Mouse (Mus musculus): ENCODE data around the gene Actl6b. TPM values are rescaled to one million over a fixed set of nuclear protein-coding genes. Genes with fewer than 3 reads are reported as not detected.

Actl6b gene
- polyA plus RNA-seq, 2 experiments, result not detected

DNA sequence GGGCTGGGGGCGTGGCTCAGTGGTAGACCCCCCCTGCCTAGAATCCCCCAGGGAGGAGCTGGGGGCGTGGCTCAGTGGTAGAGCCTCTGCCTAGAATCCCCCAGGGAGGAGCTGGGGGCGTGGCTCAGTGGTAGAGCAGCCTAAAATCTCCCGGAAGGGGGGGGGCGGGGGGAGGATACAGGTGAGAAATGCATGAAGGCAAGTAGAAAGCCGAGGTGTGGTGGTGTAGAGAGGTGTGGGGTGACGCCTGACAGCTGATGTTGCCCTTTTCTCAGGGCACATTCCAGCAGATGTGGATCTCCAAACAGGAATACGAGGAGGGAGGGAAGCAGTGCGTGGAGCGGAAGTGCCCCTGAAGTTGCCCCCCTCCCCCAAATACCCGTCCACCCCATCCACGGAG is 15.7 kb downstream of the Actl6b start:
- H3K4me3 ChIP-seq (ENCODE audit: insufficient read depth in 1 of 2, low read depth in 2 of 2, low read length in 2 of 2), result peak overlapping the region in 1 of 2 experiments; percentile 29; a peak in 1 of 4 replicates
- no peak overlapping the region for H3K27ac ChIP-seq
- peaks cover 5% of the 10 kb centered on the region for H3K36me3 ChIP-seq (replicated peaks; ENCODE audit: control insufficient read depth, insufficient read depth, low read depth)
- peak overlapping the region; percentile 94 for H3K4me2 ChIP-seq (ENCODE audit: low read depth)
- no peak overlapping the region for H3K9ac ChIP-seq (replicated peaks)
- ATAC-seq (ENCODE audit: insufficient read depth), result no peak
- no peaks in the 10 kb centered on the region for H3K27me3 ChIP-seq (ENCODE audit: control insufficient read depth, insufficient read depth, low read length)
- peaks cover 16 to 39% of the 10 kb centered on the region in 2 experiments for H3K4me1 ChIP-seq (replicated peaks; ENCODE audit: control insufficient read depth in 2 of 2, insufficient read depth in 2 of 2, low read length in 1 of 2)
- WGBS (ENCODE audit: insufficient replicate concordance), result 56% methylated on average over 12 of the region's 12 CpGs
- H3K9me3 ChIP-seq (ENCODE audit: control insufficient read depth, low read length), result no peaks in the 10 kb centered on the region
- DNase-seq (ENCODE audit: low read depth in 3 of 3, low spot score in 3 of 3), result no peak
- TF ChIP-seq EP300 (IDR thresholded peaks at IDR 0.05; ENCODE audit: low read depth) (no peak), CTCF (IDR thresholded peaks at IDR 0.05; ENCODE audit: low read depth) (no peak)

DNA sequence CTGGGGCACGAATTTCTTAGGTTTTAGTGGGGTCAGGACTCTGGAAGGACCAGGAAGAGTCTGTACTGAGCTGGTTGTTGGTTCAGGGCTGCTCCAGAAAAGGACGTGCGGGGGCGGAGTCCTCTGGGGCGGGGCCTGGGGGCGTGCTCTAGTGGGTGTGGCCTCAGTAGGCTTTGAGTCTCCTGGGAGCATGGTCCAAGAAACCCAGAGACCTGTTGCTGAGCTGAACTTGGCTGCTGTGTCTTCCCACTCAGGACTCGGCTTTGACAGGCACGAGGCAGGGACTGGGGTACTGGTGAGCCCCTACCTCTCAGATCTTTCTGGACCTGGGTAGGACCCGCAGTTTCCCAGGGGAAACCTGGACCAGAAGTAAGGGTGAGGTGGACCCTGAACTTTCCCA is 16.3 kb downstream of the Actl6b start, which contains the start of gene Tfr2:
Gene Tfr2 (plus strand): TSS at position 176 of the 400 bp plus-strand sequence.
- DNase-seq (ENCODE audit: low read depth in 3 of 3, low spot score in 3 of 3) (peak; percentile 80 to 81 (median 81)), ATAC-seq (ENCODE audit: insufficient read depth) (peak; percentile 71)
- Histone ChIP-seq H3K27ac (peak within 1 kb of the TSS; percentile 85), H3K27me3 (ENCODE audit: control insufficient read depth, insufficient read depth, low read length) (no peaks in the 10 kb centered on the region), H3K9me3 (ENCODE audit: control insufficient read depth, low read length) (no peaks in the 10 kb centered on the region), H3K4me1 (replicated peaks; ENCODE audit: control insufficient read depth in 2 of 2, insufficient read depth in 2 of 2, low read length in 1 of 2) (peaks cover 16 to 39% of the 10 kb centered on the region in 2 experiments), H3K36me3 (replicated peaks; ENCODE audit: control insufficient read depth, insufficient read depth, low read depth) (peaks cover 11% of the 10 kb centered on the region), H3K4me3 (ENCODE audit: insufficient read depth in 1 of 2, low read depth in 2 of 2, low read length in 2 of 2) (peak within 1 kb of the TSS; percentile 64 to 83), H3K9ac (replicated peaks) (peak within 1 kb of the TSS; percentile 80), H3K4me2 (ENCODE audit: low read depth) (peak within 1 kb of the TSS; percentile 94)
- no peak for TF ChIP-seq EP300 (IDR thresholded peaks at IDR 0.05; ENCODE audit: low read depth)
- no peak; the same call in 1 of the 2 replicates for TF ChIP-seq CTCF (IDR thresholded peaks at IDR 0.05; ENCODE audit: low read depth)
- 3% methylated on average over 9 of the region's 9 CpGs for WGBS (ENCODE audit: insufficient replicate concordance)

DNA sequence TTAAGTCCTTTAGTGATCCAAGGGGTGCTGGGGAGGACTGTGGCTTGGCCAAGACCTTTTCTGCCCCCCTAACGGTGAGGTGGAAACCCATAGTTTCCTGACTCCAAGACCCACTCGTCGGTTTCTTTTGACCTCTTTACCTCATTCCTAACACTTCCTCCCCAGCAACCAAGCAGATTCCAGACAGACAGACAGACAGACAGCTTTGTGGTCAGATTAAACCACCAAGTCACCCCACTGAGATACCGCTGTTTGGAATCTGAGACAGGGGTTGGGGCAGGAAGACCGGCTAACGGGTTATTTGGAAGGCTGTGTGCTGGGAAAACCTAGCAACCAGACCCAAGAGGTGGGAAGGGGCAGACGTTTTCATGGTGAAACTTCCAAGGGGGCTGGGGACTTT is 16.9 kb downstream of the Actl6b start:
- WGBS (ENCODE audit: insufficient replicate concordance), result 3% methylated on average over 7 of the region's 7 CpGs
- Histone ChIP-seq H3K9ac (replicated peaks) (peak overlapping the region; percentile 80), H3K4me3 (ENCODE audit: insufficient read depth in 1 of 2, low read depth in 2 of 2, low read length in 2 of 2) (peak overlapping the region; percentile 64 to 83), H3K4me2 (ENCODE audit: low read depth) (peak overlapping the region; percentile 94), H3K27me3 (ENCODE audit: control insufficient read depth, insufficient read depth, low read length) (no peaks in the 10 kb centered on the region), H3K36me3 (replicated peaks; ENCODE audit: control insufficient read depth, insufficient read depth, low read depth) (peaks cover 16% of the 10 kb centered on the region), H3K4me1 (replicated peaks; ENCODE audit: control insufficient read depth in 2 of 2, insufficient read depth in 2 of 2, low read length in 1 of 2) (peaks cover 16 to 39% of the 10 kb centered on the region in 2 experiments), H3K27ac (peak overlapping the region; percentile 85), H3K9me3 (ENCODE audit: control insufficient read depth, low read length) (no peaks in the 10 kb centered on the region)
- DNase-seq (ENCODE audit: low read depth in 3 of 3, low spot score in 3 of 3) (no peak), ATAC-seq (ENCODE audit: insufficient read depth) (no peak)
- TF ChIP-seq EP300 (IDR thresholded peaks at IDR 0.05; ENCODE audit: low read depth), result no peak
- no peak for TF ChIP-seq CTCF (IDR thresholded peaks at IDR 0.05; ENCODE audit: low read depth)

DNA sequence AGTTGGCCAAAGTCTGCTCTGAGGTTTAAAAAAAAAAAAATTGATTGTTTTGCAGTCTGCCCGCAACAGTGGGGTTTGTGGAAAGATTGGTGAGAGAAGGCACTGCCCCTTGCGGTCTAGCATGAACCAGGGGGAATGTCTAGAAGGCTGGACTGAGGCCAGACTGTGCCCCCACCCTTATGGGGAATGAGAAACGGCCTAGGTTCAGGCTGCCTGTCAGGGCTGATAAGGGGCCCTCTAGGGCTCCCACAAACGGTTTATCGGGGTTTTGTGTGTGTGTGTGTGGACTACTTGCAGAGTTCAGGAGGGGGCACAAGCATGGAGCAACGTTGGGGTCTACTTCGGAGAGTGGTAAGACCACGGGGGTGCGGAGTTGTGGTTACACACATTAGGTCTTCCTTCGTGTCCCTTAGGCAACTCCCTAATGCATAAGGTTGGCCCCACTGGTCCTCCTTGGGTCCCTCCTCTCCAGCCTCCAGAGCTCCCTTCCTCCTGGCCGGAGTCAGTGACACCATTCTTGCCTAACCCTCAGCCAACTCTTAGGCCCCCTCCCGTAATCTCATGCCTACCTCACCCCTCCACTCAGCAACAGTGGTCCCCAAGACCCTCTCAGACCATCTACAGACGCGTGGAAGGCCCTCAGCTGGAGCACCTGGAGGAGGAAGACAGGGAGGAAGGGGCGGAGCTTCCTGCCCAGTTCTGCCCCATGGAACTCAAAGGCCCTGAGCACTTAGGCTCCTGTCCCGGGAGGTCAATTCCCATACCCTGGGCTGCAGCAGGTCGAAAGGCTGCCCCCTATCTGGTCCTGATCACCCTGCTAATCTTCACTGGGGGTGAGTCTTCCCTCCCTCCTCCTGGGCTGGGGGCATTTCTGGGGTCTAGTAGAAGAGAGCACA is 17.6 kb downstream of the Actl6b start:
- TF ChIP-seq CTCF (IDR thresholded peaks at IDR 0.05; ENCODE audit: low read depth) (peak; percentile 54), EP300 (IDR thresholded peaks at IDR 0.05; ENCODE audit: low read depth) (peak; percentile 90)
- DNase-seq (ENCODE audit: low read depth in 3 of 3, low spot score in 3 of 3) (peak; percentile 78 to 80 (median 78)), ATAC-seq (ENCODE audit: insufficient read depth) (peak; percentile 93)
- Histone ChIP-seq H3K4me1 (replicated peaks; ENCODE audit: control insufficient read depth in 2 of 2, insufficient read depth in 2 of 2, low read length in 1 of 2) (peaks cover 16 to 39% of the 10 kb centered on the region in 2 experiments), H3K9me3 (ENCODE audit: control insufficient read depth, low read length) (no peaks in the 10 kb centered on the region), H3K27me3 (ENCODE audit: control insufficient read depth, insufficient read depth, low read length) (no peaks in the 10 kb centered on the region), H3K4me3 (ENCODE audit: insufficient read depth in 1 of 2, low read depth in 2 of 2, low read length in 2 of 2) (peak overlapping the region; percentile 64 to 83), H3K27ac (peak overlapping the region; percentile 85), H3K4me2 (ENCODE audit: low read depth) (peak overlapping the region; percentile 94), H3K36me3 (replicated peaks; ENCODE audit: control insufficient read depth, insufficient read depth, low read depth) (peaks cover 18% of the 10 kb centered on the region), H3K9ac (replicated peaks) (peak overlapping the region; percentile 80)
- WGBS (ENCODE audit: insufficient replicate concordance), result 9% methylated on average over 17 of the region's 17 CpGs

DNA sequence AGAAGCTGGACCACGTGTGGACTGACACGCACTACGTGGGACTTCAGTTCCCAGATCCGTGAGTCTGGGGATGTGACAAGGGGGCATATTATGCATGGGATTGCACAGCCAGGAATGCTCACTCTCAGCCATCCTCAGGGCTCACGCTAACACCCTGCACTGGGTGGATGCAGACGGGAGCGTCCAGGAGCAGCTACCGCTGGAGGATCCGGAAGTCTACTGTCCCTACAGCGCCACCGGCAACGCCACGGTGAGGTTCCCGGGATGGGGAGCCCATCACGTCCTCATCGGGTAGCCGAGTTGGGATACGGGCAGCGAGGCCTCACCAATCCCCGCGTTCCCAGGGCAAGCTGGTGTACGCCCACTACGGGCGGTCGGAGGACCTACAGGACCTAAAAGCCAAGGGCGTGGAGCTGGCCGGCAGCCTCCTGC is 21.2 kb downstream of the Actl6b start:
- Histone ChIP-seq H3K4me1 (replicated peaks; ENCODE audit: control insufficient read depth in 2 of 2, insufficient read depth in 2 of 2, low read length in 1 of 2) (peaks cover 8 to 29% of the 10 kb centered on the region in 2 experiments), H3K4me2 (ENCODE audit: low read depth) (peak overlapping the region; percentile 20; the same call in 1 of the 2 replicates), H3K4me3 (ENCODE audit: insufficient read depth in 1 of 2, low read depth in 2 of 2, low read length in 2 of 2) (no peak overlapping the region), H3K27ac (no peak overlapping the region), H3K27me3 (ENCODE audit: control insufficient read depth, insufficient read depth, low read length) (no peaks in the 10 kb centered on the region), H3K36me3 (replicated peaks; ENCODE audit: control insufficient read depth, insufficient read depth, low read depth) (peaks cover 40% of the 10 kb centered on the region), H3K9ac (replicated peaks) (no peak overlapping the region), H3K9me3 (ENCODE audit: control insufficient read depth, low read length) (no peaks in the 10 kb centered on the region)
- ATAC-seq (ENCODE audit: insufficient read depth) (no peak), DNase-seq (ENCODE audit: low read depth in 3 of 3, low spot score in 3 of 3) (no peak)
- 47% methylated on average over 27 of the region's 27 CpGs for WGBS (ENCODE audit: insufficient replicate concordance)
- TF ChIP-seq EP300 (IDR thresholded peaks at IDR 0.05; ENCODE audit: low read depth), result no peak
- TF ChIP-seq CTCF (IDR thresholded peaks at IDR 0.05; ENCODE audit: low read depth), result no peak; the same call in 1 of the 2 replicates

Data from liver, embryonic 14.5 days (tissue).